Mouse (Mus musculus): ENCODE results near the gene B2m. TPM values are rescaled to one million over a fixed set of nuclear protein-coding genes. Genes with fewer than 3 reads are reported as not detected.

Gene B2m
- 1,000 to 10,000 TPM; 2,534 to 2,720 TPM for total RNA-seq (2023)

GRCm38 (mm10) chr2:122147508-122148241, at the start of gene B2m:
TSS of gene B2m (plus strand) at chr2:122147686.

DNA sequence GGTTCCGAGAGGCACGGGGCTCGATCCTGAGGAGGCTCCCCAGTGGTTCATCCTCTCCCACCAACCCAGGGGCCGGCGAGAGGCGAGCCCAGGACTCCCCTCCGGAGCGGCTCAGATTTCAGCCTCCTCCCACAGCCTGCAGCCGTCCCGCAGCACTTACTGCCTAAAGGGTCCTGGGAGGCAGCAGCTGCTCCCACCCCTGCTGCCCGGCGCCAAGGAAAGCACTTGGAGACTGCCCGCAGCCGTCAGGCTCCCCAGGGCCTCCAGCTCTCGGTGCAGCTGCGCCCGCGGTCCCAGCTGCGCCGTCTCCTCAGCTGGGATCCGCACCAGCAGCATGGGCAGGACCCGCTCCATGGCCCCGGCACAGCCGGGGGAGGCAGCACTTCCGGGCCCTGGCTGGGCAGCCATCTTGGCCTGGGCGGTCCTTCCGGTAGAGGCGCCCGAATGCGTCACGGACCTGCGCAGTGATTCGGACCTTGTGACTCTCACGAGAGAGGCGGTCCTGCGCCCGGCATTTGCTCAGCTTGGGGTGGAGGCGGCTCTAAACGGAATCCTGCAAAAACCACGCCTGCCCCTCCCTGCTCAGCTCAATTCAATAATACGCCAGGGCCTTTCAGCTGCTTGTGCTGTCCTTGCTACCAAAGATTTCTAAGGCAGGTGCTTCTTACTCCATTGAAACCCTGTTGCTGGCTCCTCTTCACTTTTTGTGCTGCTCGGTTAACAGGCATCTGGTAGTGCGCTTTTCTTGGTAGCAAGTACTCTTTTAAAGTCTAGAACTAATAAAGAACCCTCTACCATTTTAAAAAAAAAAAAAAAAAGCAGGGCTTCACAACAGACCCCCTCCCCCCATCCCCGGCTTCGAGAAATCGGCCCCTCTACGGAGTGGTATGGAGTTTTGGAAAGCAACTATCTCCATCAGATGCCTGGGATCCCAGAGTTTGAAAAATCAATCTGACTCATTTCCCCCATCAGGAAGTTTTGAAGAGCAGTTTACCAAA, 29.2 kb upstream of the B2m start, which contains the start of gene Spg11:
TSS of gene Spg11 (minus strand) at position 426 of the 998 bp plus-strand sequence.

GRCm38 (mm10) chr2:122160680-122161079, 13.2 kb downstream of the B2m start, which contains the start of gene Trim69:
TSS of gene Trim69 (plus strand) at chr2:122160700.

GRCm38 (mm10) chr2:122186106-122186505, 38.6 kb downstream of the B2m start, which contains the start of the genes Patl2 and Terb2:
TSS of gene Patl2 (minus strand) at chr2:122186189.
TSS of gene Terb2 (plus strand) at chr2:122186272.

Other genes starting within 250 kb of the B2m start
- gene Ctdspl2, start 191.7 kb upstream of the B2m start, total RNA-seq (2023) = 10 to 100 TPM; 40.6 to 52.3 TPM
- gene Mageb3, start 191.6 kb upstream of the B2m start, total RNA-seq (2023) = not detected
- gene Eif3j1, start 119.1 kb upstream of the B2m start, total RNA-seq (2023) = 10 to 100 TPM; 40.7 to 49.5 TPM
- 10 to 100 TPM; 25.8 to 28.9 TPM for gene Spg11, start 29.3 kb upstream of the B2m start, total RNA-seq (2023)
- 1 to 10 TPM; 1.3 to 1.7 TPM for gene Trim69, start 13.0 kb downstream of the B2m start, total RNA-seq (2023)
- gene Patl2, start 38.5 kb downstream of the B2m start, total RNA-seq (2023) = not detected
- gene Terb2, start 38.6 kb downstream of the B2m start, total RNA-seq (2023) = not detected
- 1 to 10 TPM; 3.3 to 4.0 TPM for gene Sord, start 87.1 kb downstream of the B2m start, total RNA-seq (2023)
- gene Duox2, start 150.8 kb downstream of the B2m start, total RNA-seq (2023) = not detected
- not detected for gene Duoxa2, start 151.2 kb downstream of the B2m start, total RNA-seq (2023)
- gene Duoxa1, start 166.0 kb downstream of the B2m start, total RNA-seq (2023) = not detected
- not detected for gene Duox1, start 168.0 kb downstream of the B2m start, total RNA-seq (2023)
- 1 to 10 TPM; 7.6 to 8.6 TPM for gene Shf, start 221.5 kb downstream of the B2m start, total RNA-seq (2023)

All from T-cell, adult 66 days (primary cell).